Mouse (Mus musculus): Measurements from ENCODE around the gene Sh2d6. TPM values are rescaled to one million over a fixed set of nuclear protein-coding genes. Genes with fewer than 3 reads are reported as not detected.
"Not testable (repeated sequence)": the region's sequence is repeated elsewhere in the genome, so short reads cannot be mapped to it uniquely, and the experiment has no call there.

Sh2d6 gene
- total and polyA plus RNA-seq, 2 experiments from 2014 or later: 0.48 TPM; not detected in 1

DNA sequence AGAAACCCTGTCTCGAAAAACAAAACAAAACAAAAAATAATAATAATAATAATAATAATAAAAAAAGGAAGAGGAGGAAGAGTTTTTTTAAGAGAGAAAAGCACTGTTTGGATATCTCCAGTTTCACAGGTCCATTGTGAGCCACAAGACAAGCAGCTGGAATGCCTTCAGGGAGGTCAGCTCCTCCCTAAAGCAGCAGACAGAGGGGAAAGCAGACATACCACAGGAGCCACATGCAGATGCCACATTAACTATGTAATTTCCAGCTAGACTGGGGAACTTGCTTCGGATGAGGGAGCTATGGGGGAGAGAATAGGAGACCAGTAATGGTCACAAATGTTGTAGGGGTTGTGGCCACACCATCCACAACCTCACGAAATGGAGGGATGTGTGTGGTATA, 34.2 kb downstream of the Sh2d6 start:
- DNase-seq (ENCODE audit: low spot score): no peak
- no peak overlapping the region for H3K4me3 ChIP-seq (ENCODE audit: low read depth, low read length)
- no peaks in the 10 kb centered on the region for H3K4me1 ChIP-seq (ENCODE audit: insufficient read depth, low read length)
- no peak overlapping the region for H3K27ac ChIP-seq (ENCODE audit: low read depth, low read length)
- ATAC-seq (ENCODE audit: low FRiP score): no peak
- no peaks in the 10 kb centered on the region for H3K27me3 ChIP-seq (ENCODE audit: insufficient read depth, low read length)
- 76% methylated on average over 3 of the region's 3 CpGs for WGBS
- TF ChIP-seq CTCF (IDR thresholded peaks at IDR 0.05): no peak
- H3K4me2 ChIP-seq (ENCODE audit: low read depth, low read length, poor library complexity, severe bottlenecking): no peak overlapping the region
- no peak overlapping the region for H3K9ac ChIP-seq (replicated peaks; ENCODE audit: low read length, poor library complexity, severe bottlenecking)
- no peaks in the 10 kb centered on the region for H3K36me3 ChIP-seq (ENCODE audit: insufficient read depth, low read length)
- no peaks in the 10 kb centered on the region for H3K9me3 ChIP-seq (ENCODE audit: low read length)

DNA sequence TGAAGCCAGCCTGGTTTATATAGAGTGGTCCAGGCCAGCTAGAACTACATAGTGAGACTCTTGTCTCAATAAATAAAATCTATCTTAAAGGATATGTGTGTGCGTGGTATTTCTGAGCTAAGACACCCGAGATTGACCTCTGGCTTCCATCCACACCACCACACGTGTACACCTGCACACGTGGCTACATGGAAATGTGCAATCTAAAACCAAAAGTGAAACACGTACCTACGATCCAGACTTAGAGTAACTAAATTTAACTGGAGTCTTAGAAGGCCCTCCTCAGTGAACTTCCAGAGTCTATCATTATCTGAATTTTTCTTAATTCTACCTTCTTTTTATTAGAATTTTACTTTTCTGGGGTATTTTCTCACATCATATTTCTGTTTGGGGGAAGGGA, 35.2 kb downstream of the Sh2d6 start:
- no peaks in the 10 kb centered on the region for H3K27me3 ChIP-seq (ENCODE audit: insufficient read depth, low read length)
- TF ChIP-seq CTCF (IDR thresholded peaks at IDR 0.05): no peak
- no peaks in the 10 kb centered on the region for H3K4me1 ChIP-seq (ENCODE audit: insufficient read depth, low read length)
- 91% methylated on average over 6 of the region's 6 CpGs for WGBS
- DNase-seq (ENCODE audit: low spot score) (no peak), ATAC-seq (ENCODE audit: low FRiP score) (no peak)
- no peaks in the 10 kb centered on the region for H3K9me3 ChIP-seq (ENCODE audit: low read length)
- H3K4me2 ChIP-seq (ENCODE audit: low read depth, low read length, poor library complexity, severe bottlenecking): no peak overlapping the region
- H3K27ac ChIP-seq (ENCODE audit: low read depth, low read length): no peak overlapping the region
- H3K36me3 ChIP-seq (ENCODE audit: insufficient read depth, low read length): no peaks in the 10 kb centered on the region
- H3K9ac ChIP-seq (replicated peaks; ENCODE audit: low read length, poor library complexity, severe bottlenecking): no peak overlapping the region
- H3K4me3 ChIP-seq (ENCODE audit: low read depth, low read length): no peak overlapping the region

DNA sequence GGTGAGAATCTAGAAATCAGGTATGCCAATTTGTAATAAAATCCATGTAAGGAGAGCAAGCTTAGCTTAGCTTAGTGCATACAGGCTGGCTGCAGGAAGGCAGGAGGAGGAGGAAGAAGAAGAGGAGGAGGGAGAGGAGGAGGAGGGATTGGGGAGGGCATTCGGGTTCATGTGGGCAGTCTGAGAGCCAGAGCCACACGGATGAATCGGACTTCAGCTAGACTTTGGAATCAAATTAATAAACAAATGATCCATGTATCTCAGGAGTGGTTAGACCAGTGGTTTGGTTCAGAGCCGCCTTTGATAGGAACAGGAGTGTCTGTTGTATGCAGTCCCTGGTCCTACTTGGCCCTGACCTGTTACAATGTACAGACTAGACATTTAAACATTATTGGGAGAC, 36.6 kb downstream of the Sh2d6 start:
- H3K9ac ChIP-seq (replicated peaks; ENCODE audit: low read length, poor library complexity, severe bottlenecking): no peak overlapping the region
- no peak for TF ChIP-seq CTCF (IDR thresholded peaks at IDR 0.05)
- H3K27me3 ChIP-seq (ENCODE audit: insufficient read depth, low read length): no peaks in the 10 kb centered on the region
- H3K4me2 ChIP-seq (ENCODE audit: low read depth, low read length, poor library complexity, severe bottlenecking): no peak overlapping the region
- no peak overlapping the region for H3K27ac ChIP-seq (ENCODE audit: low read depth, low read length)
- H3K36me3 ChIP-seq (ENCODE audit: insufficient read depth, low read length): no peaks in the 10 kb centered on the region
- WGBS: 68% methylated on average over 4 of the region's 4 CpGs
- DNase-seq (ENCODE audit: low spot score) (no peak), ATAC-seq (ENCODE audit: low FRiP score) (no peak)
- H3K4me1 ChIP-seq (ENCODE audit: insufficient read depth, low read length): no peaks in the 10 kb centered on the region
- no peak overlapping the region for H3K4me3 ChIP-seq (ENCODE audit: low read depth, low read length)
- no peaks in the 10 kb centered on the region for H3K9me3 ChIP-seq (ENCODE audit: low read length)

DNA sequence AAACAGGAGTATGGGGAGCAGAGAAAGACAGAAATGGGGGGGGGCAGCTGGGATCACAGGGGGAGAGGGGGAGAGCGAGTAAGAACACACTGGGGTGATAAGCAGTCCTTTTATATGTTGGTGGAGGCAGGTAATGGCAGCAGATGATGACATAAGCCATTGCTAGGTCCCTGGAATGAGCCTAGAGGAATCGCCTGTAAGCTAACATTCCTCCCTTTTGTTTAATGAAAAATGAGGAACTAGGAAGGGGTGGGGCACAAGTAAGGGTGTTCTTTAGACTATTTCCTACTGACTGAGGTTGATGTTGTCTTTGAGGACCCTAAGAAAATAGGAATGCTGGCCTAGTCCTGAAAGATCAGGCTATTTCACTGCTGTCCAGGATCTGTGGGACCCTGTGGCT, 39.4 kb downstream of the Sh2d6 start:
- no peak overlapping the region for H3K4me2 ChIP-seq (ENCODE audit: low read depth, low read length, poor library complexity, severe bottlenecking)
- no peak for TF ChIP-seq CTCF (IDR thresholded peaks at IDR 0.05)
- no peaks in the 10 kb centered on the region for H3K9me3 ChIP-seq (ENCODE audit: low read length)
- ATAC-seq (ENCODE audit: low FRiP score) (no peak), DNase-seq (ENCODE audit: low spot score) (no peak)
- no peak overlapping the region for H3K9ac ChIP-seq (replicated peaks; ENCODE audit: low read length, poor library complexity, severe bottlenecking)
- no peaks in the 10 kb centered on the region for H3K27me3 ChIP-seq (ENCODE audit: insufficient read depth, low read length)
- no peaks in the 10 kb centered on the region for H3K36me3 ChIP-seq (ENCODE audit: insufficient read depth, low read length)
- H3K4me3 ChIP-seq (ENCODE audit: low read depth, low read length): no peak overlapping the region
- 75% methylated on average over 2 of the region's 2 CpGs for WGBS
- no peaks in the 10 kb centered on the region for H3K4me1 ChIP-seq (ENCODE audit: insufficient read depth, low read length)
- no peak overlapping the region for H3K27ac ChIP-seq (ENCODE audit: low read depth, low read length)

DNA sequence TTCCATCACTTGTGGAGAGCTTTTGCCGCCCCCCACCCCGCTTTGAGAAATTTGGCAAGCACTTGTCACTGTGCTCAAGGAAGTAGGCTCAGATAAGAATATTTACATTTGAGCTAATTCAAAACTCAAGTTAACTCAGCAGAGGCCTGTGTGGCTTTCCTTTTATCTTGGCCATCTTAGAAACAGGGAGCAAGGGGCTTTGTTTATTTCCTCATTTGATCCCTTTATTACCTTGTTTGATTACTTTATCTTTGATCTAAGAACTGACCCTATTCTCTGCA, 41.1 kb downstream of the Sh2d6 start:
- DNase-seq (ENCODE audit: low spot score) (no peak), ATAC-seq (ENCODE audit: low FRiP score) (no peak)
- Histone ChIP-seq H3K4me2 (ENCODE audit: low read depth, low read length, poor library complexity, severe bottlenecking) (no peak overlapping the region), H3K27ac (ENCODE audit: low read depth, low read length) (no peak overlapping the region), H3K9me3 (ENCODE audit: low read length) (no peaks in the 10 kb centered on the region), H3K9ac (replicated peaks; ENCODE audit: low read length, poor library complexity, severe bottlenecking) (no peak overlapping the region), H3K27me3 (ENCODE audit: insufficient read depth, low read length) (no peaks in the 10 kb centered on the region), H3K36me3 (ENCODE audit: insufficient read depth, low read length) (no peaks in the 10 kb centered on the region), H3K4me3 (ENCODE audit: low read depth, low read length) (no peak overlapping the region), H3K4me1 (ENCODE audit: insufficient read depth, low read length) (no peaks in the 10 kb centered on the region)
- 95% methylated on average over 2 of the region's 2 CpGs for WGBS
- no peak for TF ChIP-seq CTCF (IDR thresholded peaks at IDR 0.05)

DNA sequence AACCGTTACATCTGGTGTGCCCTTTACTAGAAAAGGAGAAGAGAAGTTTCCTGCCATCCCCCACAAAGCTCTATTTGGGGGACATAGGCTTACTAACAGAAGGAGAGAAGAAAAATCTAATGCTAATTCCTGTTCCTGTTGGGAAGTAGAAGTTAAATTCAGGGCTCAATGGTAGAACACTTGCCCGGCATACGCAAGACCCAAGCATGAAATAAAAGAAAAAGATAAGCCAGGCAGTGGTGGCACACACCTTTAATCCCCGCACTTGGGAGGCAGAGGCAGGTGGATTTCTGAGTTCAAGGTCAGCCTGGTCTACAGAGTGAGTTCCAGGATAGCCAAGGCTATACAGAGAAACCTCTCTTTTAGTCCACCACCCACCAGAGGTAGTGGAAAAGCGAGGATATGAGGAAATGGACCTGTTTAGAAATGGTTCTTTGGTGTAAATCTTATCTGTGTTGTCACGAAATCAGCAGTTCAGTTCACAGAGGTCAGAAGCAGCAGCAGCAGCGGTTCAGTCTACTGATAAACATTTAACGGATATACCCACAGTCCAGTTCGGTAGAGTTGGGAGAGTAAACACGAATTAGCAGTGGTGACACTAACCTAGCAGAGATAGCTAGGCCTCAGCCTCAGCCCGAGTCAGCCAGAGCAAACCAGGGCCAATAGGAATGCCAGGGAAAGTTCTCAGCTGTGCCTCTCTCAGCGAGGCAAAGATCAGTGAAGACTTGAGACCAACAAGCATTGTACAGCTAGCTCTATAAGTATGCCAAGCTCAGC, 41.7 kb downstream of the Sh2d6 start:
- H3K4me1 ChIP-seq (ENCODE audit: insufficient read depth, low read length): no peaks in the 10 kb centered on the region
- H3K27ac ChIP-seq (ENCODE audit: low read depth, low read length): no peak overlapping the region
- no peaks in the 10 kb centered on the region for H3K9me3 ChIP-seq (ENCODE audit: low read length)
- H3K4me2 ChIP-seq (ENCODE audit: low read depth, low read length, poor library complexity, severe bottlenecking): no peak overlapping the region
- DNase-seq (ENCODE audit: low spot score) (no peak), ATAC-seq (ENCODE audit: low FRiP score) (no peak)
- no peaks in the 10 kb centered on the region for H3K36me3 ChIP-seq (ENCODE audit: insufficient read depth, low read length)
- H3K9ac ChIP-seq (replicated peaks; ENCODE audit: low read length, poor library complexity, severe bottlenecking): no peak overlapping the region
- WGBS: 91% methylated on average over 12 of the region's 12 CpGs
- H3K4me3 ChIP-seq (ENCODE audit: low read depth, low read length): no peak overlapping the region
- no peaks in the 10 kb centered on the region for H3K27me3 ChIP-seq (ENCODE audit: insufficient read depth, low read length)
- no peak for TF ChIP-seq CTCF (IDR thresholded peaks at IDR 0.05)

DNA sequence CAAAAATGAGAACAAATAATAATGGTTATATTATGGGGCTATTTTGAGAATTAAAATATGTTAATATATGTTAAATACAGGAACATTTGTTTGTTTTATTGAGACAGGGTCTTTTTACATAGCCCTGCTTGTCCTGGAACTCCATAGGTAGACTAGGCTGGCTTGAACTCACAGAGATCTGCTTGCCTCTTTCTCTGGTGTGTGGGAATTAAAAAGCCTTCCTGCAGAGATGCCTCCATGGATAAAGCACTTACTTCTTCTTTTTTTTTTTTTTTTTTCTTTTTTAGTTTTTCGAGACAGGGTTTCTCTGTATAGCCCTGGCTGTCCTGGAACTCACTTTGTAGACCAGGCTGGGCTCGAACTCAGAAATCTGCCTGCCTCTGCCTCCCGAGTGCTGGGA, 42.8 kb downstream of the Sh2d6 start:
- not testable (repeated sequence) for ATAC-seq (ENCODE audit: low FRiP score); H3K9me3 ChIP-seq (ENCODE audit: low read length); DNase-seq (ENCODE audit: low spot score); H3K27me3 ChIP-seq (ENCODE audit: insufficient read depth, low read length); H3K4me1 ChIP-seq (ENCODE audit: insufficient read depth, low read length); H3K4me2 ChIP-seq (ENCODE audit: low read depth, low read length, poor library complexity, severe bottlenecking); H3K27ac ChIP-seq (ENCODE audit: low read depth, low read length); H3K9ac ChIP-seq (replicated peaks; ENCODE audit: low read length, poor library complexity, severe bottlenecking); H3K36me3 ChIP-seq (ENCODE audit: insufficient read depth, low read length); H3K4me3 ChIP-seq (ENCODE audit: low read depth, low read length)
- 95% methylated on average over 2 of the region's 3 CpGs for WGBS

All from midbrain, postnatal 0 days (tissue).